Mouse (Mus musculus) E14TG2a.4 (cell line): ENCODE measurements around the gene Ehd1.

Source experiments
- CTCF ChIP-seq: conservative IDR thresholded peaks from 2 replicates; pipeline ENCODE4 v1.5.1; 2014; ENCODE audit warnings: low read length
- NANOG ChIP-seq: IDR thresholded peaks from 2 replicates; pipeline ENCODE4 v1.6.1; 2014; ENCODE audit warnings: borderline replicate concordance, low read length, mixed read lengths

- TF ChIP-seq CTCF, result no peak
- TF ChIP-seq NANOG, result no peak
Observed at GRCm38 (mm10) chr19:6315573-6315972, 39.0 kb downstream of the Ehd1 start.
